Mouse (Mus musculus) intestine, embryonic 15.5 days (tissue): Measurements from ENCODE around the gene Arl16. TPM values are rescaled to one million over a fixed set of nuclear protein-coding genes. Genes with fewer than 3 reads are reported as not detected.

Source experiments
- ATAC-seq: fragments of 200-750 bp; cut with Nextera tagmentation; 2 replicates; pipeline ENCODE4 v1.8.0; 2017; ENCODE audit warnings: moderate TSS enrichment, moderate library complexity
- H3K27ac ChIP-seq: fragments of 300-500 bp; sonication (generic); 2 replicates; pipeline ENCODE4 v1.5.1; 2015; ENCODE audit warnings: mild to moderate bottlenecking, inconsistent platforms
- H3K27me3 ChIP-seq: fragments of 300-500 bp; sonication (generic); replicated peaks from 2 replicates; pipeline ENCODE4 v1.6.1; 2015; ENCODE audit warnings: inconsistent platforms
- H3K36me3 ChIP-seq: fragments of 300-500 bp; sonication (generic); 2 replicates; pipeline ENCODE4 v1.6.1; 2015; ENCODE audit warnings: inconsistent platforms
- H3K4me1 ChIP-seq: fragments of 300-500 bp; sonication (generic); replicated peaks from 2 replicates; pipeline ENCODE4 v1.6.1; 2015; ENCODE audit warnings: inconsistent platforms
- H3K4me2 ChIP-seq: fragments of 300-500 bp; sonication (generic); replicated peaks from 2 replicates; pipeline ENCODE4 v1.6.1; 2015; ENCODE audit warnings: mild to moderate bottlenecking, inconsistent platforms
- H3K4me3 ChIP-seq: fragments of 300-500 bp; sonication (generic); replicated peaks from 2 replicates; pipeline ENCODE4 v1.5.1; 2015; ENCODE audit warnings: inconsistent platforms
- H3K9ac ChIP-seq: fragments of 300-500 bp; sonication (generic); 2 replicates; pipeline ENCODE4 v1.6.1; 2015; ENCODE audit warnings: inconsistent platforms
- H3K9me3 ChIP-seq: fragments of 300-500 bp; sonication (generic); 2 replicates; pipeline ENCODE4 v1.6.1; 2016; ENCODE audit warnings: inconsistent platforms
- WGBS: fragments of 180-500 bp; shearing (Covaris S2); methylation state at CpG from one replicate; pipeline ENCODE4 v1.1.7; 2015; 5-methylcytosine and 5-hydroxymethylcytosine counted together
- polyA plus RNA-seq: library from polyadenylated mRNA; unstranded; fragments of >200 nt; fragmentation: Nextera tagmentation; extraction: Ambion mirVana; gene quantifications from 2 replicates; pipeline ENCODE4 v1.2.1, GENCODE M21; 2015

The Arl16 gene
- polyA plus RNA-seq, 1 experiment from 2014 or later = 34.7 TPM

- no peak overlapping the region for H3K4me3 ChIP-seq
- peak overlapping the region; percentile 89 for H3K27ac ChIP-seq
- 40% methylated on average over 4 of the region's 4 CpGs for WGBS
- H3K27me3 ChIP-seq = no peaks in the 10 kb centered on the region
- H3K9ac ChIP-seq = 0 out of 2 replicates have a peak overlapping the region, but pooled peaks have one; percentile 3
- no peaks in the 10 kb centered on the region for H3K9me3 ChIP-seq
- 0 out of 2 replicates have a peak overlapping the region, but pooled peaks have one; percentile 10 for H3K4me2 ChIP-seq
- peaks cover 12% of the 10 kb centered on the region for H3K36me3 ChIP-seq
- ATAC-seq = no peak
- peaks cover 40% of the 10 kb centered on the region for H3K4me1 ChIP-seq
Measured at GRCm38 (mm10) chr11:120490291-120491046, 23.1 kb upstream of the Arl16 start.

GRCm38 (mm10) chr11:120489054-120489761 lies 21.8 kb upstream of the Arl16 start:
- Histone ChIP-seq H3K9ac (0 out of 2 replicates have a peak overlapping the region, but pooled peaks have one; percentile 6), H3K27ac (peak overlapping the region; percentile 89)
- WGBS = 52% methylated on average over 4 of the region's 4 CpGs

DNA sequence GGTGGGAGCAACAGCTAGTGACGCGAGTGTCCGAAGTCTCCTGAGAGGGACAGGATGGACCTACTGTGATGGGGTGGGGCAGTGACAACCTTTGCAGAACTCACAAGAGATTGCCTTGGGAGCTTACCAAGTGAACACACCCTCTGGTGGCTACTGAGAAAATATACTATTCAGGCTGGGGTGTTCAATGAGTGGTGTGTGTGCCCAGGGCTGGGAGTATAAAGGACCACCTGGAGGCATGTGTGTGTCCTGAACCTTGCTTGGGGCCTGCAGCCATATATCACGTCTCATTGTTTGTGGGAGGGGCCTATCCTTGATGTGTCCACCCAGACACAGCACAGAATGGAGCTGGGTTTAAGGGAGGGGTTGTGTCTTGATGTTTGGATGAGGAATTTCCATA lies 21.1 kb upstream of the Arl16 start:
- Histone ChIP-seq H3K9ac (no peak overlapping the region), H3K27me3 (no peaks in the 10 kb centered on the region), H3K36me3 (peaks cover 7% of the 10 kb centered on the region; the same call in 1 of the 2 replicates), H3K4me1 (peaks cover 44% of the 10 kb centered on the region), H3K9me3 (no peaks in the 10 kb centered on the region), H3K4me2 (no peak overlapping the region), H3K4me3 (no peak overlapping the region), H3K27ac (no peak overlapping the region; the same call in 1 of the 2 replicates)
- 64% methylated on average over 4 of the region's 4 CpGs for WGBS
- no peak for ATAC-seq

More at GRCm38 (mm10) chr11:120489054-120489761, 21.8 kb upstream of the Arl16 start:
- no peak overlapping the region for H3K4me3 ChIP-seq
- no peak overlapping the region; the same call in 1 of the 2 replicates for H3K4me2 ChIP-seq
- H3K27me3 ChIP-seq = no peaks in the 10 kb centered on the region
- peaks cover 7% of the 10 kb centered on the region; the same call in 1 of the 2 replicates for H3K36me3 ChIP-seq
- H3K9me3 ChIP-seq = no peaks in the 10 kb centered on the region
- peaks cover 43% of the 10 kb centered on the region for H3K4me1 ChIP-seq
- ATAC-seq = peak; percentile 78

- H3K36me3 ChIP-seq = peaks cover 22% of the 10 kb centered on the region
- H3K4me1 ChIP-seq = peaks cover 26% of the 10 kb centered on the region
- no peaks in the 10 kb centered on the region for H3K27me3 ChIP-seq
- H3K4me3 ChIP-seq = peak overlapping the region; percentile 93
- peak overlapping the region; percentile 80 for H3K27ac ChIP-seq
- ATAC-seq = no peak
- peak overlapping the region; percentile 94 for H3K9ac ChIP-seq
- H3K9me3 ChIP-seq = no peaks in the 10 kb centered on the region
- 7% methylated on average over 10 of the region's 10 CpGs for WGBS
- peak overlapping the region; percentile 78 for H3K4me2 ChIP-seq
Measured at GRCm38 (mm10) chr11:120485251-120485650, 17.8 kb upstream of the Arl16 start.

DNA sequence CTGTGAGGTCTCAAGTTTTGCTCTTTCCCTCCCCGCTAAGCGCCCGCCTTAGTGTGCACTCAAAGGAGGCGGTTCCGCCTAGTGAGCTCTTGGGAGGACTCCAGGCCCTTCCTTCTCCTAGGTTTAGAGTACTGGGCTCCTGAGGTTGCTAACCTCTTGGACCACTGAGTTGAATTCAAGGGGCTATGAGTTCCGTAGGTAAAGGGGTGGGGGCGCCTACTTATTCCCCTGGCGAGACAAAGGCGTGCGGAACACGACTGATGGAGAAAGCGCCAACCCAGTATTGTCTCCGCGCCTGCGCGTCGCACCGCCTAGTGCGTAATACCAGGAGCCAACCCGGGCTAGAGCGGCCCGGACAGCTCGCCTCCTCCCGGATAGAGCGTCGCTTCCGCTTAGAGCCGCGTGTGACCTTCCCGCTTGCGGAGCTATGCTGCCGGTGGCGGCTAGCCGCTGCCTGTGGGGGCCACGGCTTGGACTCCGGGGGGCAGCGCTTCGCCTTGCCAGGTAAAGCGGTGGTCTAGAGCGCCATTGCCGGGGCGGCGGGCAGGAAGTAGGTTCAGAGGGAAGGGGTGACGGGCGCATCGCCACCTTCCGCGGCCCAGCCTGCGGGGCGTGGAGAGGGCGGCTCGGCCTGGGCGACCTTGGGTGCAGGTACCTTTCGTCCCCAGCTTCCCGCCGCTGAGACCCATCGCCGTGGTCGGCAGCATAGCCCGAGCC lies 17.0 kb upstream of the Arl16 start, which contains the start of gene Mrpl12:
Mrpl12 (plus strand) TSS at position 349 of the 717 bp plus-strand sequence.
- H3K36me3 ChIP-seq = peaks cover 28% of the 10 kb centered on the region
- peak; percentile 94 for ATAC-seq
- H3K4me3 ChIP-seq = peak within 1 kb of the TSS; percentile 93
- WGBS = 0% methylated on average over 60 of the region's 60 CpGs
- peaks cover 19% of the 10 kb centered on the region for H3K4me1 ChIP-seq
- peak within 1 kb of the TSS; percentile 94 for H3K9ac ChIP-seq
- H3K27me3 ChIP-seq = no peaks in the 10 kb centered on the region
- H3K4me2 ChIP-seq = peak within 1 kb of the TSS; percentile 78
- H3K9me3 ChIP-seq = no peaks in the 10 kb centered on the region
- H3K27ac ChIP-seq = peak within 1 kb of the TSS; percentile 80

GRCm38 (mm10) chr11:120483448-120483934 lies 16.1 kb upstream of the Arl16 start:
- H3K36me3 ChIP-seq = peaks cover 36% of the 10 kb centered on the region
- no peak for ATAC-seq
- 81% methylated on average over 7 of the region's 7 CpGs for WGBS
- H3K9me3 ChIP-seq = no peaks in the 10 kb centered on the region
- H3K27ac ChIP-seq = peak overlapping the region; percentile 80; the same call in 1 of the 2 replicates
- peak overlapping the region; percentile 93; the same call in 1 of the 2 replicates for H3K4me3 ChIP-seq
- peak overlapping the region; percentile 94; the same call in 1 of the 2 replicates for H3K9ac ChIP-seq
- H3K4me1 ChIP-seq = peaks cover 19% of the 10 kb centered on the region
- peak overlapping the region; percentile 78 for H3K4me2 ChIP-seq
- H3K27me3 ChIP-seq = no peaks in the 10 kb centered on the region

DNA sequence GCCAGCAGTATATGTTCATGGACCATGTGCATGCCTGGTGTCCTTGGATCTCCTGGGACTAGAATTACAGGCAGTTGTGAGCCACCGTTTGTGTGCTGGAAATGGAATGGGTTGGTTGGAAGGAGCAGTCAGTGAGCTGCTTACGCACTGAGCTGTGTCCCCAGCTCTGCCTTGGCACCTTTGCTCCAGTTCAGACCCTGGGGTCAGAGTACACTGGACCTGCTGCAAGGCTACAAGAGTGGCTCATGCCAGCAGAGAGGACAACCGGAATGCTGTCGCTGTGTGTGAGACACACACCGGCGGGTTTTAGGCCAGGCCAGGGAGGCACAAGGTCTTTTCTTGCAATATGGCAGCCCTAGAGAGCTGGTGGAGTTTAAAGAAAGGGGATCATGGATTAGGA lies 4.6 kb upstream of the Arl16 start:
- H3K4me3 ChIP-seq = no peak overlapping the region
- H3K4me2 ChIP-seq = no peak overlapping the region
- no peak overlapping the region for H3K9ac ChIP-seq
- H3K27ac ChIP-seq = no peak overlapping the region
- no peaks in the 10 kb centered on the region for H3K9me3 ChIP-seq
- peaks cover 10% of the 10 kb centered on the region for H3K4me1 ChIP-seq
- H3K36me3 ChIP-seq = peaks cover 61% of the 10 kb centered on the region
- H3K27me3 ChIP-seq = no peaks in the 10 kb centered on the region
- WGBS = 96% methylated on average over 6 of the region's 6 CpGs
- no peak for ATAC-seq

GRCm38 (mm10) chr11:120467736-120468092 lies 307 bp upstream of the Arl16 start:
- ATAC-seq = peak; percentile 77; the same call in 1 of the 2 replicates
- Histone ChIP-seq H3K9ac (peak overlapping the region; percentile 73), H3K4me1 (peaks cover 20% of the 10 kb centered on the region), H3K36me3 (peaks cover 33% of the 10 kb centered on the region), H3K27me3 (no peaks in the 10 kb centered on the region), H3K4me3 (peak overlapping the region; percentile 86), H3K4me2 (peak overlapping the region; percentile 90), H3K27ac (peak overlapping the region; percentile 51; the same call in 1 of the 2 replicates), H3K9me3 (no peaks in the 10 kb centered on the region)
- WGBS = under 1% methylated on average over 33 of the region's 33 CpGs

DNA sequence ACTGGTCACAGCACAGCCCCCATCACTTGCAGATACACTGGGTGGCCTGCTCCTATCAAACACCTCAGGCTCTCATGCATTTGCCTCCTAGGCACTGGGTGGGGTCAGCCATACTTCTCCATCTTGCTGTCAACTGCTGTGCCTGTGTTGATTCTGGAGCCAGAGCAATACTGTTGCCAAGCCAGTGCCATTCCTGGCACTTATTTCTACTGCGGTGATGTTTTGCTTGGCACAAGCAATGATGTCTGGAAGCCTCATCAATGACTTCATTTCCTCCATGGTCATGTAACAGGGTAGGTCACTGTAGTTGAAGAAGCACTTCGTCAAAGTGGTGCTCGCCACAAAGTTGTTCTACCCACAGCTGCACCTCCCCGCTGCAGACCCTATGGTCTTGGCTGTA lies 1.9 kb downstream of the Arl16 start:
- H3K4me1 ChIP-seq = peaks cover 20% of the 10 kb centered on the region
- no peak overlapping the region for H3K27ac ChIP-seq
- H3K9ac ChIP-seq = 0 out of 2 replicates have a peak overlapping the region, but pooled peaks have one; percentile 5
- H3K27me3 ChIP-seq = no peaks in the 10 kb centered on the region
- WGBS = 91% methylated on average over 4 of the region's 4 CpGs
- ATAC-seq = no peak
- H3K36me3 ChIP-seq = peaks cover 31% of the 10 kb centered on the region
- H3K9me3 ChIP-seq = no peaks in the 10 kb centered on the region
- H3K4me3 ChIP-seq = no peak overlapping the region
- no peak overlapping the region for H3K4me2 ChIP-seq

DNA sequence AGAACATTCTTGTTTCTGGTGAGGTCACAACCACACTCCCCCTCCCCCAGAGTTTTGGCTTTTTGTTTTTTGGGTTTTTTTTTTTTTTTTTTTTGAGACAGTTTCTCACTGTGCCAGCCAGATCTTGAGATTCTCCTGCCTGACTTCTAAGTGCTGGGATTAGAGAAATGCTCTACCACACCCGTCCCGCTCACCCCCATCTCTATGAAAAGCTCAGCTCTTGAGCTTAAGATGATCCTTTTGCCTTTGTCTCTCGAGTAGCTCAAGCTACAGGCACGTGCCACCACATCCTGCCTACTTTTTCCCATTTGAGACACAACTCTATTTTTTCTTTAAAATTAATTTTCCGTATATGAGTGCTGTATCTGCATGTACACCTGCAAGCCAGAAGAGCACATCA lies 3.0 kb downstream of the Arl16 start:
- 87% methylated on average over 5 of the region's 5 CpGs for WGBS
- Histone ChIP-seq H3K4me3 (no peak overlapping the region), H3K4me2 (no peak overlapping the region), H3K27ac (no peak overlapping the region), H3K4me1 (peaks cover 20% of the 10 kb centered on the region), H3K36me3 (peaks cover 31% of the 10 kb centered on the region), H3K9ac (no peak overlapping the region), H3K27me3 (no peaks in the 10 kb centered on the region), H3K9me3 (no peaks in the 10 kb centered on the region)
- ATAC-seq = no peak

- no peak overlapping the region for H3K4me3 ChIP-seq
- no peak for ATAC-seq
- H3K27ac ChIP-seq = no peak overlapping the region
- no peaks in the 10 kb centered on the region for H3K9me3 ChIP-seq
- H3K4me2 ChIP-seq = no peak overlapping the region
- H3K36me3 ChIP-seq = peaks cover 29% of the 10 kb centered on the region; the same call in 1 of the 2 replicates
- WGBS = 89% methylated on average over 2 of the region's 2 CpGs
- H3K4me1 ChIP-seq = peaks cover 22% of the 10 kb centered on the region
- H3K27me3 ChIP-seq = no peaks in the 10 kb centered on the region
- H3K9ac ChIP-seq = no peak overlapping the region
Measured at GRCm38 (mm10) chr11:120463536-120463935, 3.9 kb downstream of the Arl16 start.
